Mouse (Mus musculus) thymus, adult 2 months (tissue): ENCODE results near the gene Ralgds.

Experiments used
- CTCF ChIP-seq: fragments of 200-500 bp; IDR thresholded peaks from 2 replicates; pipeline ENCODE4 v1.5.1; 2012; ENCODE audit warnings: mild to moderate bottlenecking, control low read depth, low read length, moderate library complexity, borderline replicate concordance; ENCODE audit not compliant: control insufficient read depth, poor library complexity, insufficient read depth; ENCODE audit errors: extremely low read depth
- POLR2A ChIP-seq: fragments of 200-500 bp; IDR thresholded peaks from 2 replicates; pipeline ENCODE4 v1.6.1; 2012; ENCODE audit warnings: mild to moderate bottlenecking, low read length, control low read depth, moderate library complexity; ENCODE audit not compliant: control insufficient read depth, poor library complexity, insufficient read depth; ENCODE audit errors: extremely low read depth

GRCm38 (mm10) chr2:28497561-28497960, 15.4 kb upstream of the Ralgds start:
- TF ChIP-seq POLR2A (no peak), CTCF (no peak)
